In the genomic region with DNA sequence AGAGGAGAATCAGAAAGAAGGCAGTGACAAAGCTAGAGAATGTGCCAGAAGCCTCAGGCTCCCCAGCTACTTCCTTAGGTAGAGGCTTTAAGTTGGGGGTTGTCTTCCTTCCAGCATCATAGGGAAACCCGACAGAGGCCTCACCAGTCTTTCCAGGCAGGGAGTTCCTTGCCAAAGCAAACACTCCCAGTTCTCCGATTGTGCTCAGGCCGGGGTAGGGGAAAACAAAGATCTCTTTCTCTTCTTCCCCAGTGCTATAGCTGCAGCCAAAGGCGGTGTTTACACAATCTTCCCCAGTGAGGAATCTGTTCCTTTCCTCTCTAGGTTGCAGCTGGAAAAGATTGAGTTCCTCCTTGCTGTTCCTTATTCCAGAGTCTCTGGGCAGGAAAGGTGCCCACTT, we compare ENCODE assay signal across 7 mouse cellular contexts. TPM values are rescaled to one million over a fixed set of nuclear protein-coding genes. Genes with fewer than 3 reads are reported as not detected.
DNase-seq lines count a peak whose midpoint lies in the region; ATAC-seq and TF ChIP-seq lines count a peak whose summit lies in the region.

No protein-coding gene starts in this region.

- H3K9ac ChIP-seq in intestine, embryonic 14.5 days (ENCODE audit: low read length), result no peak overlapping the region
- no peak overlapping the region for H3K9ac ChIP-seq in midbrain, postnatal 0 days (replicated peaks; ENCODE audit: low read length, poor library complexity, severe bottlenecking)

- peak overlapping the region; percentile 1; the same call in 1 of the 2 replicates for H3K4me2 ChIP-seq in intestine, embryonic 14.5 days (ENCODE audit: low read length)
- H3K4me2 ChIP-seq in midbrain, postnatal 0 days (ENCODE audit: low read depth, low read length, poor library complexity, severe bottlenecking), result no peak overlapping the region

- peaks cover 14% of the 10 kb centered on the region for H3K36me3 ChIP-seq in intestine, embryonic 14.5 days (ENCODE audit: control insufficient read depth, insufficient read depth, low read length)
- peaks cover under 1% of the 10 kb centered on the region; the same call in 1 of the 2 replicates for H3K36me3 ChIP-seq in midbrain, postnatal 0 days (ENCODE audit: insufficient read depth, low read length)

- TF ChIP-seq CTCF in midbrain, postnatal 0 days (IDR thresholded peaks at IDR 0.05), result no peak

- peak overlapping the region; percentile 70 for H3K27ac ChIP-seq in intestine, embryonic 14.5 days (ENCODE audit: low read depth)
- H3K27ac ChIP-seq in midbrain, postnatal 0 days (ENCODE audit: low read depth, low read length), result peak overlapping the region; percentile 48

- 7% methylated on average over 4 of the region's 4 CpGs for WGBS in intestine, embryonic 14.5 days
- 15% methylated on average over 4 of the region's 4 CpGs for WGBS in midbrain, postnatal 0 days

- peak; percentile 34 for DNase-seq in right cerebral cortex, adult 18-20 months
- no peak for DNase-seq in right cerebral cortex, postnatal 14 days
- DNase-seq in forelimb bud, embryonic 11.5 days (ENCODE audit: low read depth, low spot score), result peak; percentile 37
- DNase-seq in intestine, embryonic 14.5 days (ENCODE audit: low spot score), result peak; percentile 70
- peak; percentile 50 for DNase-seq in midbrain, postnatal 0 days (ENCODE audit: low spot score)
- DNase-seq in spleen, postnatal 4 days (ENCODE audit: low spot score in 2 of 2), result no peak
- no peak for DNase-seq in cerebellum, adult 11 months

- no peaks in the 10 kb centered on the region for H3K9me3 ChIP-seq in intestine, embryonic 14.5 days (ENCODE audit: control insufficient read depth, low read length)
- H3K9me3 ChIP-seq in midbrain, postnatal 0 days (ENCODE audit: low read length), result no peaks in the 10 kb centered on the region

- H3K27me3 ChIP-seq in intestine, embryonic 14.5 days (replicated peaks; ENCODE audit: control insufficient read depth, insufficient read depth, low read length), result no peaks in the 10 kb centered on the region
- no peaks in the 10 kb centered on the region for H3K27me3 ChIP-seq in midbrain, postnatal 0 days (ENCODE audit: insufficient read depth, low read length)

- no peak overlapping the region for H3K4me3 ChIP-seq in intestine, embryonic 14.5 days (ENCODE audit: low read depth, low read length)
- H3K4me3 ChIP-seq in midbrain, postnatal 0 days (ENCODE audit: low read depth, low read length), result no peak overlapping the region

- H3K4me1 ChIP-seq in intestine, embryonic 14.5 days (replicated peaks; ENCODE audit: control insufficient read depth, insufficient read depth, low read length), result peaks cover 21% of the 10 kb centered on the region
- H3K4me1 ChIP-seq in midbrain, postnatal 0 days (ENCODE audit: insufficient read depth, low read length), result no peaks in the 10 kb centered on the region

- ATAC-seq in intestine, embryonic 14.5 days (replicated peaks; ENCODE audit: low FRiP score, low TSS enrichment, low read depth), result 0 out of 2 replicates have a peak, but pooled peaks have one; percentile 70
- ATAC-seq in midbrain, postnatal 0 days (ENCODE audit: low FRiP score), result no peak

RNA-seq across cellular contexts. Expression of a gene that starts 15.5 kb away (rescaled TPM):
- polyA plus RNA-seq in intestine, embryonic 14.5 days (2014; fragmentation: Nextera tagmentation; extraction: Ambion mirVana), result 81.3 and 87.4 TPM in 2 replicates
- 187 and 348 TPM in 2 replicates for total RNA-seq in midbrain, postnatal 0 days (2014; rRNA removed)
- 54.4 and 76.5 TPM in 2 replicates for polyA plus RNA-seq in midbrain, postnatal 0 days (2015; fragmentation: Nextera tagmentation; extraction: Ambion mirVana)

RNA-seq across cellular contexts. Expression of a gene that starts 31.4 kb away (rescaled TPM):
- 34.3 and 36.5 TPM in 2 replicates for polyA plus RNA-seq in intestine, embryonic 14.5 days (2014; fragmentation: Nextera tagmentation; extraction: Ambion mirVana)
- total RNA-seq in midbrain, postnatal 0 days (2014; rRNA removed), result 16.8 and 18.6 TPM in 2 replicates
- polyA plus RNA-seq in midbrain, postnatal 0 days (2015; fragmentation: Nextera tagmentation; extraction: Ambion mirVana), result 7.5 and 10.9 TPM in 2 replicates

RNA-seq across cellular contexts. Expression of a gene that starts 31.8 kb away (rescaled TPM):
- 0.43 TPM in 1 of 2 replicates, not detected in the other for polyA plus RNA-seq in intestine, embryonic 14.5 days (2014; fragmentation: Nextera tagmentation; extraction: Ambion mirVana)
- total RNA-seq in midbrain, postnatal 0 days (2014; rRNA removed), result not detected in 2 replicates
- not detected in 2 replicates for polyA plus RNA-seq in midbrain, postnatal 0 days (2015; fragmentation: Nextera tagmentation; extraction: Ambion mirVana)

Comparison
In these comparisons a context has a peak if more than half of its experiments do, and no peak if none do; other contexts are left out.
1. DNase-seq: peak in right cerebral cortex, adult 18-20 months (single experiment), forelimb bud, embryonic 11.5 days (single experiment), intestine, embryonic 14.5 days (single experiment) and midbrain, postnatal 0 days (single experiment); none in right cerebral cortex, postnatal 14 days (single experiment), spleen, postnatal 4 days (0 of 2) and cerebellum, adult 11 months (single experiment).